Mouse (Mus musculus): Measurements from ENCODE around the gene Emx2. TPM values are rescaled to one million over a fixed set of nuclear protein-coding genes. Genes with fewer than 3 reads are reported as not detected.

The Emx2 gene
- total RNA-seq, 4 experiments from 2014 or later, result 9.1 to 13.3 (median 11.3) TPM

DNA sequence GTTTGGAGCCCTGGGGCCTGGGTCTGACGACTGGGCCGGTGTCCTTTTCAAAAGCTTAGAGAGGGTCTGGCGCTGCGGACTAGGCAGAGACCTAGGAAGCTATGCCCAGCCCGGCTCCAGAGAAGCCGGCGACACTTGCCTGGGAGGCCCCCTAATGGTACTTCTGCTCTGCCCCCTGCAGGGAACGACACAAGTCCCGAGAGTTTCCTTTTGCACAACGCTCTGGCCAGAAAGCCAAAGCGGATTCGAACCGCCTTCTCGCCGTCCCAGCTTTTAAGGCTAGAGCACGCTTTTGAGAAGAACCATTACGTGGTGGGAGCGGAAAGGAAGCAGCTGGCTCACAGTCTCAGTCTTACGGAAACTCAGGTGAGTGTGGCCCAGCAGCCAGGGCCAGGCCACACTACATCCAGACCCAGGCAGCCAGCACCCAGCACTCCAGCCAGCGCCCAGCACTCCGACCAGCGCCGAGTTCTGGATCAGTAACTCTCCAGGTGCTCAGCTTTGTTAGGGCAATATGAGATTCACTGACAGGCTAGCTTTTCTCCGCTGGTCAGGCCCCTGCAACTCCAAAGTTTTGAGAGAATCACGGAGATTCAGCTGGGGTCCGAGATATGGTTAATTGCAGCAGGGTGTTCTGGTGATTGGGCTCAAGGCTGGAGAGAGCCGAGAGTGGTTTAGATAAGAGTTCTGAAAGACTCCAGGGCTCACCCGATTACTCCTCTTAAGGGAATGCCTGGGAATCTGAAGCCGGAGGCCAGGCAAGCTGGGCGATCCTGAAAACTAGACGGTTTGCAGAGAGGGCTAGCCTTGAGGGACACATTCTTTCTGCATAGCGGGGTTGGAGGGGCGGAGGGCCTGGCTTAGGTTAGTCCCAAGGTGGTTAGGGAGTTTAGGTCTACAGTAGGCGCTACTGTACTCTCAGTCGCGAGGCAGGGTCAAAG, 3.6 kb downstream of the Emx2 start:
- no peak for DNase-seq (ENCODE audit: low spot score in 2 of 2)

GRCm38 (mm10) chr19:59462459-59463292, 4.5 kb downstream of the Emx2 start:
- no peak for DNase-seq (ENCODE audit: low spot score in 2 of 2)

DNA sequence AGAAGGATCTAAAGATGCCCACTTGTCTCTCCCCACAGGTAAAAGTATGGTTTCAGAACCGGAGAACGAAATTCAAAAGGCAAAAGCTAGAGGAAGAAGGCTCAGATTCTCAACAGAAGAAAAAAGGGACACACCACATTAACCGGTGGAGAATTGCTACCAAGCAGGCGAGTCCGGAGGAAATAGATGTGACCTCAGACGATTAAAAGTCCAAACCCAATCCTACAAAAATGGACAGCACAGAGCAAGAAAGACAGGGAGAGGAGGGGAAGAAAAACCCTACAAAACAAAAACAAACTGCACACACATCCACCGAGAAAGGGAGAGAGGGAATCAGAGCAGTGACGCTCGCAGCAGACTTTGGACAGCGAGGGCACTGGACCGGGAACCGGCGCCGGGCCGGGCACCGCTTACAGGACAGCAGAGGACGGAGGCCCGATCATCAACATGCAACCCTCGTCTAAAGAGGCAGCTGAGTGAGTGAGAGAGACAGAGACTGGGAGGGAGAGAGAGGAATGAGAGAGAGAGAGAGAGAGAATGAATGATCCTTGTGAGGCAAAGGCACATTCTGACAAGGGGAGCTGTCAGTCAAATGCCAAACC, 5.8 kb downstream of the Emx2 start:
- no peak for DNase-seq (ENCODE audit: low spot score in 2 of 2)

DNA sequence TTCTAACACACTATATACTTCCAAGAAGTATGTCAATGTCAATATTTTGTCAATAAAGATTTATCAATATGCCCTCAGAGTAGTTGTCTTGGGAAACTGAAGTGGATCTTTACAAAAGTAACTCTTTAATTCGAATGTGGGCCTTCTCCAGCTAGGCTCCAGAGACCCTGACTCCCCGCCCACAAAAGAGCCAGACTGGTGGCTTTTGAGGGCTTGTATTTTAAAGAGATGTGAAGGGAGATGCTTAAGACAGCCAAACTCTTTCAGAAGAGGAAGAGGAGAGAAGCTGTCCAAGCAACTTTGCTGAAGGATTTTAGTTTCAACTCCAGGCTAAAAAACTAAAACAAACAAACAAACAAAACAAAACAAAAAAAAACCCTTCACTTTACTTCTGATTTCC, 7.1 kb downstream of the Emx2 start:
- no peak for DNase-seq (ENCODE audit: low spot score in 2 of 2)

DNA sequence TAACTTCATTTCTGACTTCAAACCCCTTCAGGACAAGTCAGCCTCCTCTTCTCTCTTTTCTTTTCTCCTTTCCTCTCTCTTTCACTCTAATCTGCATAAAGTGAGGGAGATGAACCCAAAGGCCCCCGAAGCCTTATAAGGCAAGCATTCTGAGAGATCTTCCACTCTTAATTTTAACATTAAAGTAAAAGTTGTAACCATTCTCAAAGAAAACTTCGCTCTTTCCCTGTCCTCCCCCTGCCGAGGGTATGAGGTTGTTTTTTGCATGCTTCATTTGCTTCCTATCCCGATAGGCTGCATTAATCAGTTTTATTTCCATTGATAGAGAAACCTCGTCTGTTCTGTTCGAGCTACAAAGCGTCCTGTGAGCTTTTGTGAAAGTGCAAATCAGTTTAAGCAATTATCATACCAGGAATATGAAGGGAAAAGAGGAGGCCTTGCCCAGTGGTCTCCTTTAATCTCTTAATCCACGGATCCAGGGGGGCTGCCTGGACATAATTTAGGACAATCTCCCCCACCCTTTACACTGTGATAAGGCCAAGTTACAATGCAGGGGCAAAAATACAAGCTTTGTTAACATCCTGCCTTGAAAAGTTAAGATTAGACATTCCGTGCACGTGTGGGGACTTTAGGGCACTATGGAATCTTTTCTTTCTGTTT, 7.7 kb downstream of the Emx2 start:
- no peak for DNase-seq (ENCODE audit: low spot score in 2 of 2)

- no peak for DNase-seq (ENCODE audit: low spot score in 2 of 2)
Observed at GRCm38 (mm10) chr19:59466417-59466937, 8.3 kb downstream of the Emx2 start.

DNA sequence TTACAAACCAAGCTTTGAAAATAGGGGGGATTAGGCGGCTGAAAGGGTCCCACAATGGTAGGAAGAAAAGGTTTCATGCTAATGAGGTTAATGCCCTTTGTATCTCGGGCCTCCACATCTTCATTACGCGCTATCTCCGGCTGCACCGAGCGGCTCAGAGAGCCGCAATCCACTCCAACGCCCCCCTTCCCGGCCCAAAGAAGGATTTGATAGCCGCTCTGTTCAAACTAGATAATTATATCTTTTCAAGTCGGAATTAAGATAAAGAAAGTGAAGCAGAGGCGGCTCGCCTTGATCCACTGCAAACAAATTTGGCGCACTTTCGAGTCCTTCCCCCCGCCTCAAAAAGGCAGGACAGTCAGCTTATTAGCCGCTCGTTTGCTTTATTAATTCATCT, 8.8 kb downstream of the Emx2 start:
- no peak for DNase-seq (ENCODE audit: low spot score in 2 of 2)

- no peak for DNase-seq (ENCODE audit: low spot score in 2 of 2)
Observed at GRCm38 (mm10) chr19:59467413-59468064, 9.4 kb downstream of the Emx2 start.

DNA sequence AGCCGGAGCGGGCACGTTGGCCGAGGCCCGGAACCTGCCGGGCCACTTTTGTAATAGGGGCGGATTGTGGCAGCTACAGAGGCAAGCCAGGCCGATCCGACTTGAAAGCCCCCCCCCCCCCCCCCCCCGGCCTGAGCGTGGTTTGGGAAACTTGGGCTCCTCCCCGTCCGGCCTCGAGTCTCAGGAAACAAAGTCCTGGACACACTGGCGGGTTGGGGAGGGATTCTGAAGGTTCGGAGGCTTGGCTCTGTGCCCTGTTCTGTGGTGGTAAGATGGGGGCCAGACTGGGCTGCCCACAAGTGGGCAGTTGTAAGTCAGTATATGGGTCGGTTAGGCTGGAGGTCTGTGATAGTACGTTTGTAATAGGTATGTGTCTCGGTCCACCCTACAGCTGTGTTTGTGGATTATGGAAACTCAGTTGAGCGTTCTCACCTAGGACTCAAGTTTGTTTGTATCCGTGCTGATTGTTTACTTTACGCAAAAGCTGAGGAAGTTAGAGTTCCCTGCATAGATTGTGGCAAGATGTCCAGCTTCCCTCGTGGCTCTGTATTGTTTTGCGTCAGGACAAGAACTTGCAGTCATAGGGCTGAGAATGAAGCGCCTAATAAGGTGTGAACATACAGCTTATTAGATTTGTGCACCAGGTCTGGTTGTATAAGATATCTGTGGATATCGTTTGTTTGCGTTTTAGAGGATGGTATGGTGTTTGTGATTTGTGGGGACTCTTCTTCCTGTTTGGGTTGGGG, 10.1 kb downstream of the Emx2 start:
- no peak for DNase-seq (ENCODE audit: low spot score in 2 of 2)

GRCm38 (mm10) chr19:59469035-59469949, 11.1 kb downstream of the Emx2 start:
- DNase-seq (ENCODE audit: low spot score in 2 of 2), result no peak

- DNase-seq (ENCODE audit: low spot score in 2 of 2), result no peak
Observed at GRCm38 (mm10) chr19:59470074-59470630, 12.0 kb downstream of the Emx2 start.

DNA sequence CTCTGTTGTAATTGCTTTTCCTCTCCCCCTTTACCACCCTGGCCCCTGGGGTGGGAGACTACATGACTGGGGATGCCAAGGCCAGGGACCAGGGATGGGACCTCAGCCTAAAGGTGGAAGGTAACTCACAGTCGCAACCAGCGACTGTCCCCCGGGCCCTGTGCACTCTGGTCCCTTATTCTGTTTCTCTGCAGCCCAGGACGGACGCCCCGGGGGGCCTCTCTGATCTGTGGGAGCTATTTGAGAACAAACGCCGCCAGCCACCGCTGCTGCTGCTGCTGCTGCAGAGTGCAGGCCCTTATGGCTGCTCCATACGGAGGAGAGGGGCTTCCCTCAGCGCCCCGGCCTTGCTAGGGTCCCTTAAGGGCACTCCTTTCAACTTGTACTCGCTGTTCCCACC, 12.7 kb downstream of the Emx2 start:
- DNase-seq (ENCODE audit: low spot score in 2 of 2), result no peak

- no peak for DNase-seq (ENCODE audit: low spot score in 2 of 2)
Observed at GRCm38 (mm10) chr19:59472844-59473243, 14.7 kb downstream of the Emx2 start.

DNA sequence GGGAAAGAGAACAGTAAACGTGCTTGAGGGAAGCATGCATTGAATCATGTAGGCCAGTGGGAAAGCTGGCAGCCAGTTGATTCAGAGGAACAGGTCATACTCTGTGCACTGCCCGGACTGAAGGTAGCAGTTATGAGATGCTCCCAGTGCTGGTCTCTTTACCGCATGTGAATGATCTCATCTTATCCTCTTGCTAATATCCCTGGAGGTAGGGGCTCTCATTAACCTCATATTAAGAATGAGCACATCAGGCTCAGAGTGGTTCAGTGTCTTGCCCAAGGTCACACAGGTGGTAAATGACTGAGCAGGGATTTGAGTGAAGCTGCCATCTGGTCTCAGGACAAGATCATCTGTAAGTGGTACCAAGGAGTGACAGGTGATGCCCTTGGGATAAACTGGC, 21.7 kb downstream of the Emx2 start:
- DNase-seq (ENCODE audit: low spot score in 2 of 2), result no peak

DNA sequence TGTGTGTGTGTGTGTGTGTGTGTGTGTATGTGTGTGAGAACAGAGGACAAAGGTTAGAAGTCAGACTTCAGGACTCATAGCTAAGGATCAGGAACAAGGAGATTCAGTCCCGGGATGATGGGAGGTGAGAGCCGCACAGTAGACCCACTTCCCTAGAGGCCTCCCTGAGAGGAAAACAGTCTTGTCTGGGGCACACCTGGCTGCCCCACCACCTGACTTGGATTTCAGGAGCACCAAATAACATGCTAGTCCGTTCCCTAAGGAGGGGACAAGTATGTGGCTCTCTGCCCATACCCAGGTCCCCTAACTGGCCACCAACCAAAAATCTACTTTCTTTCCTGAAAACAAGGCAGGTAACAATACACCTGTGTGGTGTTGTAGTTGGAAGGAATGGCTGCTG, 22.4 kb downstream of the Emx2 start:
- no peak for DNase-seq (ENCODE audit: low spot score in 2 of 2)

- DNase-seq (ENCODE audit: low spot score in 2 of 2), result no peak
Observed at GRCm38 (mm10) chr19:59492258-59492657, 34.1 kb downstream of the Emx2 start.

DNA sequence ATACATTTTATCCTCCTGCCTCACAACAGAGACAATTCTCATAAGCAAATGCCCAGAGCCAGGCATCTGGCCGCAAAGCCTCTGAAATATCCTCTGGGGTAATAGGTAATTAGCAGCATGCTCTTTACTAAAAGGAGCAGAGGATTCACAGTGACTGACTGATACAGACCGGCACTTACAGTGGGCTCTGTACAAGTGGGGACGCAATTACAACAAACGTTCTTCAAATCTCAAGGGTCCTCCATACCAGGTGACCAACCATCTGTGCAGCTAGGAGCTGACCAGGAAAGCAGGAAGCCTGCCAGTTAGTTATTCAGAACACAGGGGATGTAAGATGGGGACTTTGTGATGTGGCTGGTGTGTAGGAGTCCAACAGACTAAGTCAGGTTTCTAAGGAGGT, 38.7 kb downstream of the Emx2 start:
- no peak for DNase-seq (ENCODE audit: low spot score in 2 of 2)

- DNase-seq (ENCODE audit: low spot score in 2 of 2), result no peak
Observed at GRCm38 (mm10) chr19:59508896-59509295, 50.7 kb downstream of the Emx2 start.

GRCm38 (mm10) chr19:59513181-59513580, 55.0 kb downstream of the Emx2 start:
- DNase-seq (ENCODE audit: low spot score in 2 of 2), result no peak
